Mouse (Mus musculus) lung, postnatal 4 days (tissue): ENCODE results near the gene Zfp593.

Source experiments
- DNase-seq, 2 experiments: peaks; one replicate each; pipeline ENCODE4 v3.0.0; 2021

Gene Zfp593

DNA sequence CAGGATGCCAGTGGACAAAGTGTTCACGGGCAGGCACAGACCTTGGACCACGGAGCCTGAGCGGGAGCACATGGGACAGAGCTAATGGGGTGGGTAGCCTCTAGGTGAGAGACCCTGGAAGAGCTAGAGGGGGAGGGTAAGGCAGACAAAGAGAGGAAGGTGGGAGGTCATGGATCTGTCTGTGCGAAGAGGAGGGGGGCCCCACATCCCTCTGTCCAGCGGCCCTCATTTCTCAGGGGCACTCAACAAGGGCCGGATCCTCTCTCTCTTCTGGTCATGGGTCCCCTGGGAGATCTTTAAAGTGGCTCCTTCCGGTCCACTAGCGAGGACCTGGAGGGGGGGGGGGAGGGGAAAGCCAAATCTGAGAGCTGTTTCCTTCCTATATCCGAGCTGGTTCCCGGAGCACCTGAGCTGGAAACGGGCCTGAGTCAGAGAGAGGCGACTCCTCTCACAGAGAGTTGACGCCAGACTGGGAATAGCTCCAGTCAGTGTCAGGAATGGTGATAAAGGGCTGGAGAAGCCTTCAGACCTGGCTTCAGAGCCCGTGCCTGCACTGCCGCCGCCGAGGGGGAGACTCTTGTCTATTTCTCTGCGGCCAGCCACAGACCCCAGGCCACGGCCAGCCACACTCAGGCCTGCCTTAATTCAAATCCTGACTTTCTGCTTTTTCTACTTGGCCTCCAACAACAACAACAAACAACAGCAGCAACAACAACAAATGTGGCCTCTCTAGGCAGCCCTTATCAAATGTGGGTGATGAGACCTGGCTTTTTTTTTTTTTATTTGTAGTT is 11.2 kb upstream of the Zfp593 start:
- DNase-seq = no peak

DNA sequence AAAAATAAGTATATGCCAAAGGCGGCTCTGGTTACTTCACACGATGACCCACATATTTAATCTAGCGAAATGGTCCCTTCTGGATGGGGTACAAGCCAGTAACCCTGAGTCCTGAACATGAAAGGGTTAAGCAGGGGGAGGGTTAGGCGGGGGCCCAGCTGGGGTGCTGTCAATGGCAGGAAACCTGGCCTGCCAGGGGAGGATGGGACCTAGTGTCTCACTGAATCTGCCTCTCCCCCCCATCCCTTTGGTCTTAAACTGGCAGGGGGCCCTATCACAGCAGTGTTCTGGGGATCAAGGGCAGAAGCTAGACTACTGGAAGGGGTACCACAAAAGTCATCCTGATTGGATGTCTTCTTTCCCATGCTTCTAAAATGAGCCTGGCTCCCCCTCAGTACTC is 10.5 kb upstream of the Zfp593 start:
- DNase-seq = peak in 1 of 2 experiments; percentile 60

DNA sequence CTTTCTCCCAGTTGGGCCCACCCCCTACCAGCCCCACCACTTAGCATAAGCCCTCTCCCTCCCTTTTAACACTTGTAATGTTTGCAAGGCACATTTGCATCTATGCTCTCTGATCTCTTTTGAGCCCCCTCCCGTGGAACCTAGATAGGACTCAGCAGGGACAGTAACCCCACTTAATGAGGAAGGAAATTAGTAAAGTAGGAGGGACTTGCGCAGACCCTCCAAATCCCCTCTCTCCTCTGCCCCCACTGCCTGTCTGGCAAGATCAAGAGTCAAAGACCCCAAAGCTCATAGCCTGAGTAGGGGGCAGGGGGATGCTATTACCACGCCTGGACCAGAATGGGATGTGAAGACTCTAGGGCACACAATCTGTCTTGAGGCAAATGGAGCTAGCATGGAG is 9.4 kb upstream of the Zfp593 start:
- no peak for DNase-seq

DNA sequence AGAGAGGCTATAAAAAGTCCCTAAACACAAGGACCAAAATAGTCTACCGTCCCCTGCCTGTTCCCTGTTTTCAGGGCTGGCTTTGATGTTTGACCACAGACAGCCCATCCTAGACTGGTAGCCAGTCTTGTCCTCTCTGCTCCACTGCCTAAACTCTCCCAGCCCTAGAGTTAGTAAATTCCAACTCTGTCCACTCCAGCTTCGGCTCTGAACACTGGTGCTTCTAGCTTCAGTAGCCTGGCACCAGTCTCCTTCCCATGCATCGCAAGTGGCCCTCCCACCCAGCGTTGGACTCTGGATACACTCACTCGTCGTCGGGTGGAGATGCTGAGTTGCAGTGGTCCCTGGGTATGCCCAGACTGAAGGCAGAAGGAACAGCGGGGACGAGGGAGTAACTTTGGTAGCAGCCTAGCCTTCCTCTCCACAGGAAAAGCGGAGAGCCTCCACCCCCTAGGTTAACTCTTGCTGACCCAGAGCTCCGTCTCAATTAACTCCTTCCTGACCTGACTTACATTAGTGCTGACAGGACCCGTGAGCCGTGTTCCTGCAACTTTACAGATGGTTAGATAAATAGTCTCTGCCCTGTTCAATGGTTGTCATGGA is 8.4 kb upstream of the Zfp593 start, which contains the start of gene Grrp1:
Gene Grrp1 (minus strand): TSS at position 385 of the 603 bp plus-strand sequence.
- DNase-seq = peak; percentile 32 to 48

DNA sequence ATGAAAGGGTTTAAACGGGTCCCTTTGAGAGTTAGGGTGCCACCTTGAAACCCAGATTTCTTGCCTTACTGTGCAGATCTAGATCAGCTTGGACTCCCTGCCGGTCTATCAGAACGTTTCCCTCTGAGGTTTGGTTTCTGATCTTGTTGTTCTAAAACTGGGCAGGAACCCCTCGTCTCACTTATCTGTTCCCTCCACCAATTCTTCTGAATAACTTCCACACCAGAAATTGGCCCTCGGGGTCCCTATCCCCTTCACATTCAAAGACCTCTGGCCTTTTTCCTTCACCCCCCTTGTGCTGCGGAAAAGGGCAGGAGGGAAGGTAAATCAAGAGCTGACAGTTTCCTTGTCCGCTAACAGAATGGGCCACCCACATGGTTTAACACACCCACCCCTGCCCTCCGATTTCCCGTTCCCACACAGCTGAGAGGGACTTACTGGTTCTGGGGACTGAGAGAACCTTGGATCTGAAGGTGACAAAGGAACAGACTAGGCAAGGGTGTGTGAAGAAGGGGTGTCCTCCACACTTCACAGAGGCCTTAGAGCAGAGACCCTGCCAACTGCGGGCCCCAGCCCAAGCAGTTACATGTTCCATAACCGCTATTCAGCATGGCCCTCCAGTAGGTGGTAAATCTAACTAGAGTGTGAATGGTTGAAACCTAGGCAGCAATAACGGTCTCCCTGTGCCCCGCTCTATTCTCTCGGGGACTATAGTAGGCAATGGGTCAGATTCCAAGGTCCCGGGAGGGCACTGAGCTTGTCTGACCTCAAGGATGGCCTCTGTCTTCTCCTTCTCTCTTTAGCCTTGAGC is 7.7 kb upstream of the Zfp593 start:
- peak in 1 of 2 experiments; percentile 26 for DNase-seq

DNA sequence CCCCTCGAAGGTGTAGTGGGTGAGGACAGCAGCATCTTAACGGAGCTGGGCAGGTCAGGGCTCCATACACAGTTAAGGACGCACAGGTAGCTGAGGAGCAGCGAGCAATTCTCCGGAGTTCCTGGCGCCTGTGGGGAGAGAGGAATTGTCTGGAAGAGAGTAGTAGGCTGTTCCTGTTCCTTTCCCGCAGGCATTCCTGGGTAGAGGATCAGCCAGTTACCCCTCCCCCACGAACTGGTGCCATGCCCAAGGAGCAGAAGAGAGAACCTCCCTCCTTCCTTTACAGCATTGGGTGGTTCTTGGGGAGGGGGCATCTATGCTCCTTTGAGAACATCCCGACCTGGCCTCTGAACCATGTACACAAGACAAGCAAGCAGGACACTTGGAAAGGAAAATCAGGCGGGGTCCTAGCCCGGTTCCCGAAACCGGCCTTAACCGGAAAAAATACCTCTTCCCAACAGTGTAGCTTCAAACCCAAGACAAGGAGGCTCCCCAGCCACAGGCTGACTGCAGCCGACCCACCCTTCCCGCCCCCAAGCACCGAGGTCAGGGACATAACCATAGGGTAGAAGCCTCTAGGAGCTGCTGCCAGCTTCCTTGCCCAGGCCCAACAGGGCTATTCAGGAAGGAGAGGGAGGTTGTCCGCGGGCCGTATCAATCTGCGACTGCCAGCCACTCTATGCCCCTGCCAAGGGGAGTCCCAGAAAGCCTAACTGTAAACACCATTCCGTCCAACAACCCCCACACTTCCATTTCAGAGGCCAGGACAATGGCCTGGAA is 6.9 kb upstream of the Zfp593 start:
- peak; percentile 36 to 53 for DNase-seq

DNA sequence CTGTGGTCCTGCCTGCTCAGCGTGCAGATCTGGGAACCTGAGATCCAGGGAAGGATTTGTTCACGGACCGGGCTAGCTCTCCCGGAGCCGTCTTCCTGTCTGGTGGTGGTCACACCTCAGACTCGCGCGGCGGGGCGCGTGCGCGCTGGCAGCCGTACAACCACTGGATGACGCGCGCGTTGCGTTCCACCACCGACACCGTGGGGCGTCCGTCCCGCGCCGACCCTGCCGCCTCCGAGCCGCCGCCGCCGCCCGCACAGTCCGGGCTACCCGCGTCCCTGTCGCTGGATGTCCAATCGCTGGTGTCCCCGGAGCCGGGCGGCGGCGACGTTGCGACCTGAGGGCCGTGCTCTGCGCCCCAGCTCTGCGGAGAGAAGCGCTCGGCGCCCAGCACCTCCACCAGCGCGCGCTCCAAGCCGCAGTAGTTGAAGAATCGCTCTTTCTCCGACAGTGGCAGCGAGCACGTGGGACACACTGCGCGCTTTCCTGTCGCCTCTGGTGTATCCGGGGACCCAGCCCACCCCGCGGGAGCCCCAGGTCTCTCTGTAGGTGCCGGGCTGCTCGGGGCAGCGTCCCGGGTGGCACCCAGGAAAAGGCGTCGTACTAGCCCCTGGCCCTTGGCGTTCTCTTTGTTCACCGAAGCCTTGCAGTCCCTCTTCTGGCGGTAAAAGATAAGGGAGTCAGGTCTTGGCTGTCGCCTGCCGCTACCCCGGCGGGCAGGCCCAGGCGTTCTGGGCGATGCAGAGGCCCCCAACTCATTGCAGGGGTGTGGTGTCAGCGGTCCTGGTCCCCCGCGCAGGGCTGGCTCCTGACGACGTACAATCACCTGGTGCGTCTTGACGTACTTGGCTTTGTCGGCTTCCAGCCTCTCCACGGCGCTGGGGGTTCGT is 6.1 kb upstream of the Zfp593 start:
- DNase-seq = peak; percentile 52 to 62

DNA sequence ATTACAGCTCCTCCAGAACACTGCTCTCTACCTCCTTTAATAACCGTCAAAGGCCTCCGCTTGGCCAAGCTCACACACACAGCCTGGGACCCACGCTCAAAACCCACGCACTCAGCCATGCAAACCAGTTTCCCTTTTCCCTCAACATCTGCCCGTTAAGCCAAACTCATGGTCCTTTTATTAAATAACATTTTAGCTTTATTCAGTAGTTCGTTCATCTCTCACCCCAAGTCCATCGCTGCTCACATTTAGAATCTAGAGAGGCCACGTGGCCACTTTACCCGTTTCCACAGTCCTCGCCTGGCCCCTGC is 5.5 kb upstream of the Zfp593 start:
- DNase-seq = no peak

DNA sequence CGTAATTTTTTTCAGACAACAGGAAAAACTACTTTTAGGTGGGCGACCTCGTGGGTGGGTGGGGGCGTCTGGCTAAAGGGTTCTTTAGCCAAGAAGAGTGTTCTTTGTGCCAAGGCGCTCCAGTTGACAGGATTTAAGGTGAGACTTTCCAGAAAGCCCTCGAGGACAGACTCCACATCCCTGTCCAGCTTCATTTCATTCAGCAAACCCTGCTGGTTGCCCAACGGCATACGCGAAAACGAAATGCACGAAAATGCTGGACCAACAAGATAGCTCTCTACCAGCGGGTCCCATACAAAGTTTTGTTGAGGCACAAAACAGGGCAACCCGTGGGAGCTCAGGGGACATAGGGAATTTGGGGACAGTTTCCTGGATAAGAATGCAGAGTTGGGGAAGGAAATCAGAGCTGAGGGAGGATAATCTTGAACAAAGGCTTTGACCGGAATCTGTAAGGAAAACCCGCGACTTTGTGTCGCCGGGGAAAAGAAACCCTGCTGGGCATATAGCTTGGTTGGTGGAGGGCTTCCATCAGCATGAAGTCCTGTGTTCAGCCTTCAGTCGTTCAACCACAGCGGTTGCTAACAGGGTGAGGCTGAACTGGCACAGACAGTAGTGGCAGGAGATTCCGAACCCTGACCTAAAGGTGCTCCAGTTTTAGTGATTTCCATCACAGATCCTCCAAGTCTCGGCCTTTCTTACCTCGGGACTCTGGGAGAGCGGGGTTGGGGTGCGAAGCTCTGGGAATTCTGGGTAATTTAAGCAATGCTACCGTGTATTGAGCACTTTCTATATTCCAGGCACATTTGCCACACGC is 4.9 kb upstream of the Zfp593 start:
- no peak for DNase-seq

DNA sequence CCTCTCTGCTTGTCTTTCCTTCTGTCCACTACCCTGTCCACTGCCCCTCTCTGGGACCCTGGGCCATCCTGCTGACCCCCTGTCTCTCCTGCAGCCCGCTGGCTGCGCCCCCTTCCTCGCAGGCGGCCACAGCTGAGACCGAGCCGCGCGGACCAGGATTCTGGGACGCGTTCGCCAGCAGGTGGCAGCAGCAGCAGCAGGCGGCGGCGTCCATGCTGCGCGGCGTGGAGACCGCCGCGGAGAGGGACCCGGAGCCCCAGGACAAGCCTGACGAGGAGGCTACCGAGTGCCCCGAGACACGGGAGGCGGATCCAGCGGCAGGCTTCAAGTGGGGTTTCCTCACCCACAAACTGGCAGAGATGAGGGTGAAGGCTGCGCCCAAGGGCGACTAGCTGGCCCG is 4.3 kb upstream of the Zfp593 start:
- peak; percentile 80 to 86 for DNase-seq

DNA sequence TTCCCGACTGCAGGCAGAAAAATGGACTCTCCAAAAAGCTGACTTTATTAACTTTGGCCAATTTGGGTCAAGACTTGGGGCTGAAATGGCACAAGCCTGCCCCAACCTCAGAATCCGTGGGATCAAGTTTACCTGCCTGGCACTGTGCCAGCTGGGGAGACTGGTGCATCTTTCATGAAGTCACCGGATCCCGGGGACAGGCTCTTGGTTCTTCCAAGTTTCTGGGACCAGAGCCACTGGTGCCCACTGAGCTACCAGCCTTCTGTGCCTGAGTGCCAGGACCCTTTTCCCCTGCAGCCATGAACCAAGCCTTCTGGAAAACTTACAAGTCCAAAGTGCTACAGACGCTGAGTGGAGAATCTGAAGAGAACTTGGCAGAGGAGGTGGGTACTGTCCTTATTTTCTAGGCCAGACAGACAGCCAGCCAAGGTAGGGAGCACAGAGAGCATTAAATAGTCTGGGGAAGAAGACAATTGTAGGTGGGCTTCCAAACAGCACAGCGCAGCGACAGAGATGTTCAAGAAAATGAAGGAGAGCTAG is 1.4 kb upstream of the Zfp593 start, which contains the start of gene Gm30191:
Gene Gm30191 (plus strand): TSS at position 217 of the 540 bp plus-strand sequence.
- DNase-seq = no peak

DNA sequence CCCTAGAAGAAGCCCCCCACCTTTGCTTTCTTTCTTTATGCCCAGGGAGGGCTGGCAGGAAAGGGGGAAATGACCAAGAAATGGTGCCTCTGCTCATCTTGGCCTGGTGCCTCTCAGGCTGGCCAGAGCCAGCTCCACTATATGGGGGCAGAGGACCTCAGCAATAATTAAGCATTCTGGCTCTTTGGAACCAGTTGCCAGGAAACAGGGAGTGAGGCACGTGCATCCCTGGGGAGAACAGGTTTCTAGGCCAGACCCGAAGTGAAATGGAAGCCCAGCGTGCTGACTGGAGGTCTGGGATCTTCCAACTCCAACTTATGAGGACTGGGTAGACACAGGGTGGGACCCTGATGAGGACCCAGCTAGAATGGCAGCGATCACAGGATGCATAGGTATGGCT is 864 bp upstream of the Zfp593 start:
- no peak for DNase-seq

DNA sequence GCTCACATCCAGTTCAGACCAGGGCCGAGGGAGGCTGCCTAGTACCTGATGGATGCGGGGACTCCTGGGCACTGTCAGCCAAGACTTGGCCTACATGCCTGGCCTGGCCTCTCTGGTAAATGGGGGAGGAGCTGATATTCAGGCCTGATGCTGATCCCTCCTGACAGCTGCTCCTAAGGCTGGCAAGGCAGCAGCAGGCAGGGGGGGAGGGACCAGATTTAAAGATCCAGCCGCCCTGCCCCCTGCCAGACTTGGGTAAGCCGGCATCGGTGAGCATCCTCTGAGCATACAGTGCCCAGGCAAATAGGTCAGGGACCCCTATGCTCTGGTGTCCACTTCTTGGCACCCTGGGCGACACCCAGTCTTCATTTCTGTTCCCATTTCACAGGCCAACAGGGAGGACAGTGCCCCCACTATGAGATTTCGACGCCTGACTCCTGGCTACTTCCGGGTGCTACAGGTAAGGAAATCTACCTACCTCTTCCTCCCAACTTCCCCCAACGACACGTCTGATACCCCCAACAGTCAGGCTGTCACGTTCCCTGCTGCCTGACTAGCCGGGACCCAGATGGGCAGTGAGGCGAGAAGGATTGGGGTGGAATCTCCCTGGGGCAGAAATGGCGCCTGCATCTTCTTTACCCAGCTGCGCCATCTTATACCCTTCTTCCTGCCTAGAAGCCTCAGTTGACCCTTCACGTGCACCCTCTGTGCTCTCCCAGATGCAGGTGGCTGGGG is 1.7 kb downstream of the Zfp593 start, which contains the start of gene E130218I03Rik:
Gene E130218I03Rik (plus strand): TSS at position 147 of the 735 bp plus-strand sequence.
- DNase-seq = no peak

DNA sequence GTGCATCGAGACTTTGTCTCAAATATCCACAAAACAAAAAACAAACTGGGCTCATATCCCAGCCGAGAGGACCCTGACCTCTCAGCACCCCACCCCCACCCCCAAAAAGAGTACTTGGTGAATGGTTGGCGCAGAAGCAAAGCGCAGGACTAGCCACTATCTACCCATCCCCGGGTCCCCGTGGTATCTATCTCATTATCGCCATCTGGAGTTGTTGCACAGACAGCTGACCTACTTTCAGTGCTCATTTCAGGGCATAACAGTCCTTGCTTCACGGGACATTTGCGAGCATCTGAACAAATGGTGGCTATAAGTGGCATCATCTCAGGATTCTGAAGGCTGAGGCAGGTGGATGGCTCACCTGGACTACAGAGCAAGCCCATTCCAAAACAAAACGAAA is 6.7 kb downstream of the Zfp593 start:
- DNase-seq = no peak

DNA sequence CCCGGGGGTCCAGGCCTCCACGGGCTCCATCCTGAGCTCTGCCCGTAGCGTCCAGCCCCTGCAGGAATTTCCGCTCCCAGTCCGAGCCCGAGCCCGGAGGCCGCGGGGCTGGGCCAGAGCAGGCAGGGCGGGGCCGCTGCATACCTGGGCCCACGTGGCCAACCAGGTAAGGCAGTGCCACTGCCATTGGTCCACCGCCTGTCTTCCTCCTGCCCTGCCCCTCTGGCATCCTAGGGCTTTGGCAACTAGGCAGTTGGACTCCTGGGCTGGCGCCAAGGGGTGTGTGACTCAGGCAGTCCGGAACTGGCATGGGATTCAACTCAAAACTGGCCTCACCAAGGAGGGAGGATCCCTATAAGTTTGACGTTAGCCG is 7.1 kb downstream of the Zfp593 start, which contains the start of gene Cnksr1:
Gene Cnksr1 (minus strand): TSS at position 121 of the 373 bp plus-strand sequence.
- peak; percentile 89 to 95 for DNase-seq

DNA sequence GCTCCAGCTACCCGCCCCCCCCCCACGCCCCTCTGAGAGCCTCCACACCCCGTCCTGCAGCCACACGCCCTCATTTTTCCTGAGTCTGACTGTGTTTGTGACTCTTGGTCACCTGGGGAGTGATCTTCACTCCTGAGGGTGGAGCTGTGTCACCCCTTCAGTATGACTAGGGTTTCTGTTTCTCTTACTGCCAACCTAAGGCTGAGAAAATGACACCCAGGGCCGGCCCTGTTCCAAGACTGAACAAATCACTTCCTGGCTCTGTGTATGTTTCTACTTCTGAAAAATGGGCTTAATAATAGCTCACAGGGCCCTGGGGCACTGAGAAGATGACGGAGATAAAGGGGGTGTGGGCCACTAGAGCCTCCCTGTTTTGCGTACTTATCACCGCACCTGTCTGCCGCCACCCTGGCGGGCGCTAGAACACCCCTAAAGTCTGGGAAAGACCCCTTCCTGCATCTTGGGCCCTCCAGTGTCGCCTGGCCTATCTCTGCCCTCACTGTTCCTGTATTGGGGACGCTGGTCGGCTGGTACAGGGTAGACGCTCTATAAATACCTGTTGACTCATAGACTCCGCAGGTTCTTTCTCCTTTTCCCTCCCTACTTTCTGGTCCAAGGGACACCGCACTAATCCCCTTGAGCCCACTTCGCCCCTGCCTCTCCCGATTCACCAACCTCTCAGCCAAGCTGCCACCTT is 7.7 kb downstream of the Zfp593 start:
- no peak for DNase-seq

DNA sequence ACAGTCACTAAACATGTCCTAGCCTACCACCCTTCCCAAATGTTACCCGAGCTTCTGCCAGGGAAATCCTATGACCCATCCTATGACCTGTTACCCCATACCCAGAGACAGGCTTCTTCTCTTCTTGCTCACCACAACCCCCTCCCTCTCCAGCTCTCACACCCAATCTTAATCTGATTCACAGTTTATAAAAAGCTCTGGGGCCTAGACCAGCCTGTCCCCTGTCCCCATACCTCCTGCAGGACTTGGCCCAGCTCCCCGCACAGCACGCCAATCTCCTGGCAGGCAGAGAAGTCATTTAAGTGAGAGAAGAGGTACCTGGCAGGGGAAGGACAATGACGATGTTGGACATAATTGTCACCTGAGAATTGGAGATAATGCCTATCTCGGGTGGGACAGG is 10.5 kb downstream of the Zfp593 start:
- no peak for DNase-seq

DNA sequence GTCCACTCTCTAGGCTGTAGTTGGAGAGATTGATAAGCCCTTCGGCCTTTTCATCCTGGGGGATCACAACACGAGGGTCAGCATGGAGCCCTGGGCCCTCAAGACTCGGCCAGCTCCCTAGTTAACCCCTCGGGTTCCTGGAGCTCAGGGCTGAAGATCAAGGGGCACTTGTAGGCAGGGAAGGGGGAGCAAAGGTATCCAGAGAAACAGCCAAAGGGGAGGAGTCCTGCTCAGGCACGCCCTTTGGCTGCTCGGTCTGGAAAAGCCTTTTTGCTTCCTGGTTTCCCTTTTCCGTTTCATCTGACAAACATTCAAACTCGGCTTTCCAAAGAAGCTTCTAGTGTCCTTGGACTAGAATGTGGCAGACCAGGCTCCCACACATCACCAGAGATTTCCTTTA is 15.0 kb downstream of the Zfp593 start:
- no peak for DNase-seq

DNA sequence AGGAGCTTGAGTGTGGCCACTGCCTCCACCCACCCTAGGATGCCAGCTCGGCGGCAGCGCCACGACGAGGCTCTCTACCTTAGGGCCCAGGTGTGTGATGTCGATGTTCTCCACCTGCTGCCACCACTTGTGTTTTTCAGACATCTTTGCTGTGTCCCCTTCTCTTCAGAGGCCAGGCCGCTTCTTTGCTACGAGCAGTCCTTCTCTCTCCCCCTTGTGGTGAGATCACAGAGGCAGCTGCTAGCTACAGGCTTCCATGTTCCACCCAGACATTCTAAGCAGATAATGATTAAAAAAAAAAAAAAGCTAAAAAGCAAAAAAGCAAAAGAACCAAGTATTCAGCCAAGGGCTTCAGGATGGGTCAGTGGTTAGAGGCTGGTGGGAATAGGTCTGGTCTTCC is 18.2 kb downstream of the Zfp593 start, which contains the start of gene Catsper4:
Gene Catsper4 (minus strand): TSS at position 190 of the 400 bp plus-strand sequence.
- DNase-seq = no peak
